Mouse (Mus musculus): ENCODE results near the gene Olfr554.
"Not testable (repeated sequence)": the region's sequence is repeated elsewhere in the genome, so short reads cannot be mapped to it uniquely, and the experiment has no call there.

Gene Olfr554

GRCm38 (mm10) chr7:102638132-102638531, at the start of gene Olfr554:
Olfr554 (plus strand) TSS chr7:102638432.
- DNase-seq (ENCODE audit: low read depth, low spot score) = no peak

- DNase-seq (ENCODE audit: low read depth, low spot score) = no peak
Observed at GRCm38 (mm10) chr7:102591786-102592185, 46.4 kb upstream of the Olfr554 start, which contains the start of gene Olfr551. Olfr551 (minus strand) TSS chr7:102591886.

DNA sequence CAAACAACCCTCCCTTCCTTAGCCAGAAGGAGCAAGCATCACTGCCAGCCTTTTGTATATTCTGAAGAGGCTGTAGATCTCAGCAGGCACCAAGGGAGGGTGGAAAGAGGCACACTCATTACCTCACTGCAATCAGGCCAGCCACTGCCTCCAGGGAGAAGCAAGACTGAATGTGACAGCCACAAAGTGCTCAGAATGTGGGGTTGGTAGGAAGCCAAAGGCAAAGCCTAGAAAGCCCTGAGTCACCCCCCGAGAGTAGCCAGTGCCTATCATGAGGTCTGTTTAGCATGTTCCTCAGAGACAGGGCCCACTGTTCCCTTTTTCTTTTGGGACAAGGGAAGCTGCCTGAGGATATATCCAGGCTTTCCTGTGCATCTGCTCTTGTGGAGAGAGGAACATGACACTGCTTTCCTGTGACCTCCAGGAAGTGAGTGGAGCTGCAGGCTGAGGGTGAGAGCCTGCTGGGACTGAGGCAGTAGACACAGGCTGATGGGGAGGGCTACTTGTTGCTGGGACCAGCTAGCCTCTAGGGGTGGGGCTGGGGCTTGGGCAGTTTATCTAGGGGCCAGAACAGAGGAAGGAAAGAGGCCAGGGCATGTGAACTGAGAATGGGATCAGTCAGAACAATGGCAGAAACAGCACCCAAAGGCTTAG, 40.7 kb upstream of the Olfr554 start, which contains the start of gene Olfr552:
TSS of gene Olfr552 (plus strand) at position 393 of the 654 bp plus-strand sequence.
- DNase-seq (ENCODE audit: low read depth, low spot score) = no peak

- no peak for DNase-seq (ENCODE audit: low read depth, low spot score)
Observed at GRCm38 (mm10) chr7:102618118-102618517, 20.1 kb upstream of the Olfr554 start, which contains the start of gene Olfr553. Olfr553 (minus strand) TSS chr7:102618218.

DNA sequence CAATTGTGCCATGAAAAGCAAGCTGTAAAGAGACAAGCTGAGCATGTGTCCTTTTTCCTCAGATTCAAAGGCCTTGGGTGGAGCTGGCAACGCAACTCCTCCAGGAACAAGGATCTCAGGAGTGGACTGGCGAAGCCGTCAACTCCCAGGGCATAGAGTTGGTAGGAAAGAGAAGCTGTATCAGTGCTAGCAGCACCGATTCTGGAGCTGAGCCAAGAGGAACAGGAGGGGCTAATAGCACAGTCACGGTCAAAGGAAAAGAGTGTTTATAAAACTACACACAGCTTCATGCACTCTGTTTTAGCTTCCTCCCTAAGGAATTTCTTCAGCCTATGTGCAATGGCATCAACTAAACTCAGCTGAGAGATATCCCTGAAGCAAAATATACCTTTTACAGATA, 18.6 kb upstream of the Olfr554 start:
- DNase-seq (ENCODE audit: low read depth, low spot score) = no peak

DNA sequence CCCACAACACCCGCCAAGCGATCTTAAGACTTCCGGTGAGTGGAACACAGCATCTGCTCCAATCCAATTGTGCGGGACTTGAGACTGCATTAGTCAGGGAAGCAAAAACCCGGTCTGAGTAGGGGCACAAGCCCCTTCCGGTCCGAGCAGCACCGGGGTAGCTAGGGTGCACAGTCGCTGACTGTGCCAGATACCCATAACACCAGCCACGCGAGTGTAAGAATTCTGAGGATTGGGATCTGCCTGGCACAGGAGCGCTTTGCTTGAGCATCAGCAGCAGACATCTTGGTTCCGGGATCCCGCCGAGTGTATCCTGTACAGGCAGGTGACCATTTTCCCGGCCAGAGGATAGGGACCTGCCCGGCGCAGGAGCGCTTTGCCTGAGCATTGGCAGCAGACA, 17.9 kb upstream of the Olfr554 start:
- not testable (repeated sequence) for DNase-seq (ENCODE audit: low read depth, low spot score)

DNA sequence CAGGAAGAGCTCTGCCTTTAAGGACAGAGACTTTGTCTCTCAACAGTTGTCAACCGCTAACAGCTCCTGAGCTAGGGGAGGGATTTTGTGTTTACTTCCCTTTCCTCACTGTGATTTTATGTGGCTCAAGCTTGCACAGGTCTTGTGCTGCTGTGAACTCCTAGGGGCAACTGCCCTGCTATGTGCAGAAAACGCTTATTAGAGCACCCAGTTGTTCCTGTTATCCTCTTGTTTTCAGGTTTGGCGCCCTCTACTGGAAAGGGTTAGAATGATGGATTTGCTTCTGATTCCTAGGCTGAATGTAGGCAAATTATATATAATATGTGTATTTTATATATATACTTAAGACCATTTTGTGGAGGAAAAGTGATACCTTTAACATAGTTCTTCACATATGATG, 1.6 kb upstream of the Olfr554 start:
- peak; percentile 56 for DNase-seq (ENCODE audit: low read depth, low spot score)

- not testable (repeated sequence) for DNase-seq (ENCODE audit: low read depth, low spot score)
Observed at GRCm38 (mm10) chr7:102644945-102645344, 6.7 kb downstream of the Olfr554 start.

DNA sequence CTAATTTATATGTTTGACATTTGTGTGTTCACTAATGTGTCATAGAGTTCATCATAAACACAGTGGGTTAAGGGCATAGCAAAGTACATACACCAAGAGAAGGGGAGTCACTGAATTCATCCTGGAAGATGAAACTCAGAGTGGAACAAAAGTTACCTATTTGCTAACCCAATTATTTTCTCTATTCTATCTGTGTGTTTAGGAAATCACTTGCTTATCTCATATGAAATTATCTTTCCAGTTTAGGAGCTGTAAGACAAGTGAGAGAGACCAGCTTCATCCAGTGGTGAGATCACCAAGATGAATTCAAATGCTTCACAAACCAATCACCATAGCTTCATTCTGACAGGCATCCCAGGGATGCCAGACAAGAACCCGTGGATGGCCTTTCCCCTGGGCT, 20.3 kb downstream of the Olfr554 start, which contains the start of gene Olfr555:
TSS of gene Olfr555 (plus strand) at position 301 of the 400 bp plus-strand sequence.
- DNase-seq (ENCODE audit: low read depth, low spot score) = no peak

DNA sequence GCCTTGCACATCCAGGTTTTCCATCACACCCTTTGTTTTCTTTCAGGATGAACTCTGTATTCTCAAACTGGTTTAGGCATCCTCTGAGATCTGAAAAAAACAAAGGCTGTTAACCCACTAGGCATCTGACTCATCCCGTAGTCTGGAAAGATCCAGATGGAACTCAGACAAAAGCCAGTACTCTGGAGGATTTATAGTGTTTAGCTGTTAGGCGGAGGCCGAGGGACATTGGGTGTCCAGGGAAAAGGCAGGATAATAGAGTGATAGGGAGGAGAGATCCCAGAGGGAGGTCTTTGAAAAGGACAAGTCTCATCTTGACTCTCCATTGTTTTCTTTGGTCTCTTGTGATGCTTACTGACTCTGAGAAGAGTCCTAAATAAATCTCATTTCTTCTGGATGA, 26.4 kb downstream of the Olfr554 start, which contains the start of gene Olfr556:
TSS of gene Olfr556 (plus strand) at position 301 of the 400 bp plus-strand sequence.
- DNase-seq (ENCODE audit: low read depth, low spot score) = peak; percentile 21

DNA sequence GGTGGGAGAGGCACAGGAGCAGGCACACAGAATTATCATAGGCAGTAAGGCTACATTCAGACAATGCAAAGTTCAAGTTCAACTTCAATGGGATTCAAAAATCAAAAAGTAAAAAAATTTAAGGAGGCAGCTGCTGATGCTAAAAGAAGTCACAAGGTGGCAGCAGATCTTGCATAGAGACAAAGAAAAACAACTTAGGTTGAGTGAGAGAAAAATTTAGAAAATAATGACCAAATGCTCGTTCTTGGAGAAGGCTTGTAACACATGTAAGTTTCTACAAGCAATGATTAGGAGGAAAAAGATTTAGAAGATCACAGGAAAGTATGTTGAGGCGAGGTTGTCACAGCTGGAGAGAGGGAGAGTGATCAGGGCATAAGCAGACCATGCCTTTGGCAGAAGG, 27.1 kb downstream of the Olfr554 start:
- DNase-seq (ENCODE audit: low read depth, low spot score) = peak; percentile 49

- DNase-seq (ENCODE audit: low read depth, low spot score) = no peak
Observed at GRCm38 (mm10) chr7:102676225-102676624, 38.0 kb downstream of the Olfr554 start.

GRCm38 (mm10) chr7:102681916-102682315, 43.7 kb downstream of the Olfr554 start:
- no peak for DNase-seq (ENCODE audit: low read depth, low spot score)

- peak; percentile 86 for DNase-seq (ENCODE audit: low read depth, low spot score)
Observed at GRCm38 (mm10) chr7:102686944-102687501, 48.8 kb downstream of the Olfr554 start, which contains the start of gene Trim68. Trim68 (minus strand) TSS chr7:102687327.

Measured in 3T3-L1 (cell line).